Mouse (Mus musculus): ENCODE measurements around the gene Echdc3.

- no peak for TF ChIP-seq TAL1 (IDR thresholded peaks at IDR 0.05; ENCODE audit: low read length)
- no peak for TF ChIP-seq GATA1 (IDR thresholded peaks at IDR 0.05; ENCODE audit: low read length)
Observed at GRCm38 (mm10) chr2:6165771-6166170, 47.1 kb downstream of the Echdc3 start.
